Mouse (Mus musculus): Measurements from ENCODE around the gene Hcrtr1. TPM values are rescaled to one million over a fixed set of nuclear protein-coding genes. Genes with fewer than 3 reads are reported as not detected.

The Hcrtr1 gene
- total RNA-seq, 1 experiment = 0.22 TPM

DNA sequence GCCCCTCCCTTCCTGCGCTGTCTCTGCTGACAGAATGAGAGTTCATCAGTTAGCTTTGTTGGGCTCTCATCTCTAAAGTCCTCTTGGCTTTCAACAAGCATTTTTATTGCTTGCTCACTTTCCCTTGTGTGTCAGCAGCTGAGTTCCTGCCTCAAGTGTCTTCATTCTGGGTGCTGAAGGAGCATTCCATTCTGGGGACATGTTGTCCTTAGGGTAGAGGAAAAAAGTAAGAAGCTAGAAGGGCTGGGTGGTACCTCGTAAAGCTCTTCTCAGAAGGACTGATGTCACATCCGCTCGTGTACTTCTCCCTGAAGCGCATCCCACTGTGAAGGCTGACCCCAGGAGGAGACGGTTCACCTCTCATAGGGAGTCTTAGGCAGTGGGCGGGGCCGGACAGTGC lies 17.6 kb downstream of the Hcrtr1 start:
- H3K27ac ChIP-seq (ENCODE audit: insufficient read depth, low read depth, low read length, poor library complexity, severe bottlenecking) = no peak overlapping the region
- no peak overlapping the region for H3K9ac ChIP-seq (ENCODE audit: insufficient read depth, low read depth, low read length, poor library complexity, severe bottlenecking)
- 0 out of 2 replicates have a peak, but pooled peaks cover 1% of the 10 kb centered on the region for H3K9me3 ChIP-seq (ENCODE audit: control insufficient read depth, insufficient read depth, low read depth, low read length)
- DNase-seq (ENCODE audit: low read depth, low spot score) = no peak
- in situ Hi-C loops (cut with MboI; ENCODE audit: low sequenced_read_pairs in 2 of 2, unreplicated experiment in 2 of 2) = no loop called here
- H3K36me3 ChIP-seq (ENCODE audit: control insufficient read depth, insufficient read depth, low read length, poor library complexity, severe bottlenecking) = peaks cover 15% of the 10 kb centered on the region; the same call in 1 of the 2 replicates
- H3K4me1 ChIP-seq (ENCODE audit: control insufficient read depth in 2 of 2, insufficient read depth in 2 of 2, low read length in 2 of 2, poor library complexity in 1 of 2) = peaks cover 0 to 5% of the 10 kb centered on the region in 2 experiments; a peak in 2 of 4 replicates
- no peak overlapping the region for H3K4me3 ChIP-seq (ENCODE audit: insufficient read depth in 1 of 2, low read depth in 1 of 2, low read length in 2 of 2, poor library complexity in 1 of 2, severe bottlenecking in 1 of 2)
- TF ChIP-seq MAFK (IDR thresholded peaks at IDR 0.05; ENCODE audit: insufficient read depth, low read depth, low read length) (no peak), CHD2 (IDR thresholded peaks at IDR 0.05; ENCODE audit: low read depth, low read length) (no peak), ZC3H11A (IDR thresholded peaks at IDR 0.05; ENCODE audit: borderline replicate concordance, low read depth, low read length) (no peak), HCFC1 (IDR thresholded peaks at IDR 0.05; ENCODE audit: borderline replicate concordance, insufficient read depth, low read length) (no peak)

- Histone ChIP-seq H3K4me3 (ENCODE audit: insufficient read depth in 1 of 2, low read depth in 1 of 2, low read length in 2 of 2, poor library complexity in 1 of 2, severe bottlenecking in 1 of 2) (no peak overlapping the region), H3K9ac (ENCODE audit: insufficient read depth, low read depth, low read length, poor library complexity, severe bottlenecking) (no peak overlapping the region), H3K9me3 (ENCODE audit: control insufficient read depth, insufficient read depth, low read depth, low read length) (0 out of 2 replicates have a peak, but pooled peaks cover 1% of the 10 kb centered on the region), H3K36me3 (ENCODE audit: control insufficient read depth, insufficient read depth, low read length, poor library complexity, severe bottlenecking) (peaks cover 9% of the 10 kb centered on the region; the same call in 1 of the 2 replicates), H3K27ac (ENCODE audit: insufficient read depth, low read depth, low read length, poor library complexity, severe bottlenecking) (no peak overlapping the region), H3K4me1 (ENCODE audit: control insufficient read depth in 2 of 2, insufficient read depth in 2 of 2, low read length in 2 of 2, poor library complexity in 1 of 2) (peaks cover 0 to 5% of the 10 kb centered on the region in 2 experiments; a peak in 2 of 4 replicates)
- in situ Hi-C loops (cut with MboI; ENCODE audit: low sequenced_read_pairs in 2 of 2, unreplicated experiment in 2 of 2) = no loop called here
- no peak for DNase-seq (ENCODE audit: low read depth, low spot score)
- TF ChIP-seq ZC3H11A (IDR thresholded peaks at IDR 0.05; ENCODE audit: borderline replicate concordance, low read depth, low read length) (no peak), CHD2 (IDR thresholded peaks at IDR 0.05; ENCODE audit: low read depth, low read length) (no peak), MAFK (IDR thresholded peaks at IDR 0.05; ENCODE audit: insufficient read depth, low read depth, low read length) (no peak), HCFC1 (IDR thresholded peaks at IDR 0.05; ENCODE audit: borderline replicate concordance, insufficient read depth, low read length) (no peak), ZNF384 (IDR thresholded peaks at IDR 0.05; ENCODE audit: low read depth, low read length) (no peak)
Measured at GRCm38 (mm10) chr4:130120752-130121151, 18.4 kb downstream of the Hcrtr1 start.

DNA sequence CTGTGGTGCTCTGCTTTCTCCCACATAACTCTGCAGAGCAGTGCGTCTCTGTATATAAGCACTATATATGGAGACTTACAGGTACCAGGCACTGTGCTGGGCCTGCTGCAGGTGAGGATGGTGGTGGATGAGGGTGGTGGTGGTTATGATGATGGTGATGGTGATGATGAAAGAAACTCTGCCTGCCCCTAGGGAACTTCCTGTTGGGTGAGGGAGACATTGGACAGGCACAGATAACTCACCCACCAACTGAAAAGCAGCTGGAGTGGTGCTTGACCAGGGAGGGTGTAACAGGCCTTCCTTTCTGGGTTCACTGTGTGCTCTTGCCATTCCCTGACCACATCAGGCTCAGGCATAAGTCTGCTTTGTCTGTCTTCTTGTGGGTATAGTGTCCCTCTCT lies 26.4 kb downstream of the Hcrtr1 start:
- Histone ChIP-seq H3K36me3 (ENCODE audit: control insufficient read depth, insufficient read depth, low read length, poor library complexity, severe bottlenecking) (no peaks in the 10 kb centered on the region), H3K9me3 (ENCODE audit: control insufficient read depth, insufficient read depth, low read depth, low read length) (0 out of 2 replicates have a peak, but pooled peaks cover 1% of the 10 kb centered on the region), H3K4me3 (ENCODE audit: insufficient read depth in 1 of 2, low read depth in 1 of 2, low read length in 2 of 2, poor library complexity in 1 of 2, severe bottlenecking in 1 of 2) (no peak overlapping the region), H3K9ac (ENCODE audit: insufficient read depth, low read depth, low read length, poor library complexity, severe bottlenecking) (no peak overlapping the region), H3K27ac (ENCODE audit: insufficient read depth, low read depth, low read length, poor library complexity, severe bottlenecking) (no peak overlapping the region), H3K4me1 (ENCODE audit: control insufficient read depth in 2 of 2, insufficient read depth in 2 of 2, low read length in 2 of 2, poor library complexity in 1 of 2) (peaks cover 0 to 2% of the 10 kb centered on the region in 2 experiments; a peak in 1 of 4 replicates)
- DNase-seq (ENCODE audit: low read depth, low spot score) = no peak
- in situ Hi-C loops (cut with MboI; ENCODE audit: low sequenced_read_pairs in 2 of 2, unreplicated experiment in 2 of 2) = no loop called here
- TF ChIP-seq CHD2 (IDR thresholded peaks at IDR 0.05; ENCODE audit: low read depth, low read length) = no peak
- no peak for TF ChIP-seq ZNF384 (IDR thresholded peaks at IDR 0.05; ENCODE audit: low read depth, low read length)
- no peak for TF ChIP-seq ZC3H11A (IDR thresholded peaks at IDR 0.05; ENCODE audit: borderline replicate concordance, low read depth, low read length)
- TF ChIP-seq HCFC1 (IDR thresholded peaks at IDR 0.05; ENCODE audit: borderline replicate concordance, insufficient read depth, low read length) = no peak
- no peak for TF ChIP-seq MAFK (IDR thresholded peaks at IDR 0.05; ENCODE audit: insufficient read depth, low read depth, low read length)

DNA sequence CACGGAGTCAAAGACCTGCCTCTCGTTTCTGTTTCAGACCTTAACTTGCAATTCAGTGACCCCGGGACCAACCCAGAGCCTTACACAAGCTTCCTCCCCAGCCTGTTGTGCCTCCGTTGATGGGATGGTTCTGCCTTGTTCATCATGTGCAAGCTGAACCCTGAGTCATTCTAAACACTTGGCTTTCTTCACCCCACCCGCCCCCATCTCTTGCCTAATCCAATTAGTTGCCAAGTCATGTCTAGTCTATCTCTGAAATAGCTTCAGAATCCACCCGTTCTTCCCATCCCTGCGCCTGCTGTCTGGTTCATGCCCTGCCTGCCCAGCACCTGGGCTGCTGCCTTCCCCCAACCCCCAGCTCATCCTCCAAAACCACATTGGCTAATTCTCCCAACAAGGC lies 26.9 kb downstream of the Hcrtr1 start:
- Histone ChIP-seq H3K27ac (ENCODE audit: insufficient read depth, low read depth, low read length, poor library complexity, severe bottlenecking) (no peak overlapping the region), H3K9me3 (ENCODE audit: control insufficient read depth, insufficient read depth, low read depth, low read length) (no peaks in the 10 kb centered on the region), H3K36me3 (ENCODE audit: control insufficient read depth, insufficient read depth, low read length, poor library complexity, severe bottlenecking) (no peaks in the 10 kb centered on the region), H3K9ac (ENCODE audit: insufficient read depth, low read depth, low read length, poor library complexity, severe bottlenecking) (no peak overlapping the region), H3K4me3 (ENCODE audit: insufficient read depth in 1 of 2, low read depth in 1 of 2, low read length in 2 of 2, poor library complexity in 1 of 2, severe bottlenecking in 1 of 2) (no peak overlapping the region), H3K4me1 (ENCODE audit: control insufficient read depth in 2 of 2, insufficient read depth in 2 of 2, low read length in 2 of 2, poor library complexity in 1 of 2) (peaks cover 0 to 2% of the 10 kb centered on the region in 2 experiments; a peak in 1 of 4 replicates)
- in situ Hi-C loops (cut with MboI; ENCODE audit: low sequenced_read_pairs in 2 of 2, unreplicated experiment in 2 of 2) = no loop called here
- no peak for DNase-seq (ENCODE audit: low read depth, low spot score)
- TF ChIP-seq MAFK (IDR thresholded peaks at IDR 0.05; ENCODE audit: insufficient read depth, low read depth, low read length) (no peak), ZC3H11A (IDR thresholded peaks at IDR 0.05; ENCODE audit: borderline replicate concordance, low read depth, low read length) (no peak), ZNF384 (IDR thresholded peaks at IDR 0.05; ENCODE audit: low read depth, low read length) (no peak), CHD2 (IDR thresholded peaks at IDR 0.05; ENCODE audit: low read depth, low read length) (no peak), HCFC1 (IDR thresholded peaks at IDR 0.05; ENCODE audit: borderline replicate concordance, insufficient read depth, low read length) (no peak)
